Mouse (Mus musculus): ENCODE results near the gene Tenm4.
"Not testable (repeated sequence)": the region's sequence is repeated elsewhere in the genome, so short reads cannot be mapped to it uniquely, and the experiment has no call there.

Tenm4 gene

DNA sequence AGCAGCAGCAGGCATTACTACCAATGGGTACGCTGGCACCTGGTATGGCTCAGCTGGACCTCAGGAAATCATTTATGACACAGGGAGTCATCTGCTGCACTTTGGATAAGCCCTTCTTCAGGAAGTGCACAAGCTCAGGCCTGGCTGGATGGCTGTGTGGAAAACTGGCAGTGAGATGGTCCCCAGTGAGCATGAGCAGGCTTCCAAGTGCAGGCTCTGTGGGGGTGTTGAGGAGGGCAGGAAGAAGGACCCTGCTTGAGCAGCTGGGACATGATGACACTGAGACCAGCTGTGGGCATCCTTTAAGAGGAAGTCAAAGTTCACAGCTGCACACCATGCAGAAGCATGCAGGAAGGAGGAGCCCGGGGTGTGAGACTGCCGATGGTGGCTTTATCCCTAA lies 455.3 kb downstream of the Tenm4 start:
- DNase-seq (ENCODE audit: extremely low spot score, low read depth, low spot score) = no peak

- DNase-seq (ENCODE audit: extremely low spot score, low read depth, low spot score) = not testable (repeated sequence)
Observed at GRCm38 (mm10) chr7:96630551-96630950, 459.5 kb downstream of the Tenm4 start.

- DNase-seq (ENCODE audit: extremely low spot score, low read depth, low spot score) = no peak
Observed at GRCm38 (mm10) chr7:96633008-96633407, 462.0 kb downstream of the Tenm4 start.

- DNase-seq (ENCODE audit: extremely low spot score, low read depth, low spot score) = no peak
Observed at GRCm38 (mm10) chr7:96635830-96636440, 464.9 kb downstream of the Tenm4 start.

DNA sequence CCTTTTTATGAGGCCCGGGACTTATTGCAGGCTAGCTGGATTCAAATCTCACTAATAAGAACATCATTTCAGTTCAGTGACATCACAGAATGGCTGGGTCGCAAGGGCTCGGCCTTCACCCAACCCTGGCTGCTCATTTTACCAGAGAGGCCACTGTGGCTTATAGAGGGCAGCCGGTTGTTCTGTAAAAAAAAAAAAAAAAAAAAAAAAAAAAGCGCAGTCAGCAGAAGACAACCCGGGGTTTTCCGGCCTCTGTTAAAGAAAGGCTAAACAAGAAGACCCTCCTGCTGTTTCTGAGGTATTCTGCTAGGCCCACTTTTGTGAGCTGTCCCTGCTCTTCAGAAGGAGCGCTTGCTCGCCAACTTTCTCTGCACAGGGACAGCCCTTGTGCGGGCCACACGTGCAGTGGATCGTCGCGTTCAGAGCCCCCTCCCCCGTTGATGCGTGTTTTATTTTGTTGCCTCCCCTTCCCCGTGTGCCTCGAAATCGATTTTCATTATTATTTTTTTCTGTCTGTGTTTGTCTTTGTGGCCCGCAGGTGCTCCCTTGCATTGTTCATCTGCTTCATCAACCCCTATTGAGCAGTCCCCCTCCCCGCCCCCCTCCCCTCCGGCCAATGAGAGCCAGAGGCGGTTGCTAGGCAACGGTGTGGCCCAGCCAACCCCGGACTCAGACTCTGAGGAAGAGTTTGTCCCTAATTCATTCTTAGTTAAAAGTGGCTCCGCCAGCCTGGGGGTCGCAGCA lies 472.6 kb downstream of the Tenm4 start:
- no peak for DNase-seq (ENCODE audit: extremely low spot score, low read depth, low spot score)

DNA sequence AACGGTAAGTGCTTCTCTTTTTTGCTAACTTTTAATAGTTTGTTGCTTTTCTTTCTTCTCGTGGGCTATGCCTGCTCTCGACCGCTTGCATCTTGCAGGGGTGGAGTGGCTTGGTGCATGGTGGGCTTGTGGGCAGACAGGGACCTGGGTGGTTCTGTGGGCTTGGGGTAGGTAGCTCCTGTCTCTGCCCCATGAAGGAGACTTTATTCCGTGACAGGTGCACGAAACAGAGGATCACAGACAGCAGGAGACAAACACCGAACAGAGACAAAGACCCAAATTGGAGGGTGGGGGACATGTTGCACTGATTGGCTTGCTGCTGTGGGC lies 473.1 kb downstream of the Tenm4 start:
- DNase-seq (ENCODE audit: extremely low spot score, low read depth, low spot score) = no peak

- no peak for DNase-seq (ENCODE audit: extremely low spot score, low read depth, low spot score)
Observed at GRCm38 (mm10) chr7:96647657-96648056, 476.6 kb downstream of the Tenm4 start.

DNA sequence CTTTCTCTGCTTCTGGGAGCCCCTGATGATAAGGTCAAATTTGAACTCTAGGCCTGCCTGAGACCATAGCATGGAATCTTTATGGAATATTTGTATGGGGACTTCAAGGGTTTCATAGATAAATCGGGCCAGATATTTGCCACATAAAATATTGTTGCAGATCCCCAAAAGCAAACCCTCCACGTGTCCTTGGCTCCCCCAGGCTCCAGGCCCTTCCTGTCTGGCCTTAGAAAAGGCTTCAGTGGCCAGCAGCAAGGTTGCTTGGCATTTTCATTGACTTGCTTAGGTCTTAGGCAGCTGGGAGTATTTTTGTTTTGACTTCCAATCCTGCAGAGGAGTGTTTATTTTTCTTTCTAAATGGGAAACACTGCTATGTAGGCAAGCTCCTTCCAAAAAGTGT lies 477.6 kb downstream of the Tenm4 start:
- DNase-seq (ENCODE audit: extremely low spot score, low read depth, low spot score) = no peak

GRCm38 (mm10) chr7:96649171-96649570 lies 478.1 kb downstream of the Tenm4 start:
- DNase-seq (ENCODE audit: extremely low spot score, low read depth, low spot score) = no peak

GRCm38 (mm10) chr7:96650435-96650834 lies 479.4 kb downstream of the Tenm4 start:
- DNase-seq (ENCODE audit: extremely low spot score, low read depth, low spot score) = no peak

GRCm38 (mm10) chr7:96651055-96651454 lies 480.0 kb downstream of the Tenm4 start:
- no peak for DNase-seq (ENCODE audit: extremely low spot score, low read depth, low spot score)

GRCm38 (mm10) chr7:96651626-96652341 lies 480.7 kb downstream of the Tenm4 start:
- no peak for DNase-seq (ENCODE audit: extremely low spot score, low read depth, low spot score)

GRCm38 (mm10) chr7:96652844-96653243 lies 481.8 kb downstream of the Tenm4 start:
- DNase-seq (ENCODE audit: extremely low spot score, low read depth, low spot score) = no peak

GRCm38 (mm10) chr7:96654206-96654605 lies 483.2 kb downstream of the Tenm4 start:
- no peak for DNase-seq (ENCODE audit: extremely low spot score, low read depth, low spot score)

DNA sequence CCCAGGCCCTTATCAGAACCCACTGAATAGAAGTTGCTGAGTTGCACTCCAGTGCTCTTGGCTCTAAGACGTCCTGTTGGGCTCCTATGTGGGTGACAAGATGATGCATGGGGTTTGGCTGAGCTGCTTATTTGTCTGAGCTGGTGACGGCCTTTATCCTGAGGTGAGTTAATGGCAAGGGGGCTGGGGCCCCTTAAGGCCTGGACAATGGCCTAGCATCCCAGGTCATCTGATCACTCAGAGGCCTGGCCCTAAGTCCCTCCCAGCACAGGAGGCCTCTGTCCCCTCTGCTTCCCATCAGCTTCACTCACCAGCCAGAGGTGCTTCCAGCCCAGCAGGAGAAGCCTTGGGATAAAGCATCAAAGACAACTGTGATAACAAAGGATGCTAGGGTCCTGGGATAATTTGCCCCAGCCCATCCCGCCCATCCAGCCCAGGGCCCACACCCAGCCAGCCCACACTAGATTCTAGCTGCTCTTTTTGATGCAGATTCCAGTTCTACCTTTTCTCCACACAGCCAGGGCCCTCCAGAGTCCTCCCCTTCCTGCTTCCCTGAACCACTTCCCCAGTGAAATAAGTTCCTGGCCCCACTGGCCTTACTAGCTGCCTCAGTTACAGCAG lies 484.2 kb downstream of the Tenm4 start:
- no peak for DNase-seq (ENCODE audit: extremely low spot score, low read depth, low spot score)

DNA sequence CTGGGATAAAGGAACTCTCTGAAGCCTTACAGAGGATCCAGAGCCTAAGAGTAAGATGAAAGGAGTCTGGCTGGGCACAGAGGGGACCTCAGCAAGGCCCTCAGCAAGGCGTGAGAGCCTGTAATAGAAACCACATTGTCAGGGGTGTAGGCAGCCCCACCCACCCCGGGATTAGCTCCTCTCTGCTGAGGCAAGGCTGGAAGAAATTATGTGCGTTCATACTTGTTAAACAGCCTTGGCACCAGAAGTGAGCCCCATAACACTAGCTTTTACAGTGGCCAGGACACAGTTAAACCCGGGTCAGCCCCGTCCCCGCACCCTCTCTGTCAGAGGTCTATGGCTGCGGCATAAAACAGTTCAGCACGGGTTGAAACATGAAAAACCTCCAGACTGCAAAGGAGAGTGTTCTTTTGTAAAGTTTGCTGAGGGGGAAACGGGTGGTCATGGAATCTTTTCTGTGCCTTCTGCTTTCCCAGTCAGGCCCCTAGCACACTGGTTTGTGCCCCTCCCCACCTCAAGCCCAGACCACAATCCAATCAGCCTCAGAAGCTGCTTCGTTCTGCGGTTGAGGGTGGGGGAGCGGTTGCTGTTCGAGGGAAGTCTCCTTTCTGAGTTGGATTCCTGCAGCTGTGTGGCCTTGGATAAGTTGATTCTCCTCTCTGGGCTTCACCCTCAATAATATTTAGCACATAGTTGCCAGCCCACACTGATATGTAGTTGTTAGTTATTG lies 486.2 kb downstream of the Tenm4 start:
- no peak for DNase-seq (ENCODE audit: extremely low spot score, low read depth, low spot score)

DNA sequence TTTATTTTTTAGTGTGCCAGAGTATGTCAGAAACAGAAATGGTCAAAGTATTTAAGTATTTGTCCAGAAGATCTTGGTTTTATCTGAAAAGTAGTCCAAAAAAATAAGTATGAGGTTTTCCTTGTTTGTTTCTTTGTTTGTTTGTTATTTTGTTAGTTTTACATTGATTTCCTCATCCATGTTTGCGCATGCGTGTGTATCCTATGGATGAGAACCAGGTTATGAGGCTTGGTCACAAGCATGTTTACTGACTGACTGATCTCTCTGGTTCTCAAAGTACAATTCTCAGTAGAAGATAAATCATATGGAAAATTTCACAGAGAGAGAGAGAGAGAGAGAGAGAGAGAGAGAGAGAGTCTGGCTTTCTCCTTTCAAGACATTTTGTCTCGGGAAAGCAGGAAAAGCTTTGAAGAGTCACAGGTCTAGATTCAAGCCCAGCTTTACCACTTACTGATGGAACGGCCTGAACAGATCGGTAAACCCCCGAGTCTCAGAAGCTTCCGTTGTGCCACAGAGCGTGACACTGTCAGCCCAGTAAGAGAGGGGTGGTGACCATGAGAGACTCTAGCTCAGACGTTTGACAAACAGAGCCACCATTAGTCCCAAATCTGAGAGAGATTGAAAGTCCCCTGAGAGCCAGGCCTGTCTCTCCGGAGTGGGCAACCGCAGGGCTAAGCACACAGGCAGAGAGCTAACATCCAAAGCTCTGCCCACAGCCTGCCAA lies 487.0 kb downstream of the Tenm4 start:
- no peak for DNase-seq (ENCODE audit: extremely low spot score, low read depth, low spot score)

GRCm38 (mm10) chr7:96660907-96661306 lies 489.9 kb downstream of the Tenm4 start:
- DNase-seq (ENCODE audit: extremely low spot score, low read depth, low spot score) = no peak

DNA sequence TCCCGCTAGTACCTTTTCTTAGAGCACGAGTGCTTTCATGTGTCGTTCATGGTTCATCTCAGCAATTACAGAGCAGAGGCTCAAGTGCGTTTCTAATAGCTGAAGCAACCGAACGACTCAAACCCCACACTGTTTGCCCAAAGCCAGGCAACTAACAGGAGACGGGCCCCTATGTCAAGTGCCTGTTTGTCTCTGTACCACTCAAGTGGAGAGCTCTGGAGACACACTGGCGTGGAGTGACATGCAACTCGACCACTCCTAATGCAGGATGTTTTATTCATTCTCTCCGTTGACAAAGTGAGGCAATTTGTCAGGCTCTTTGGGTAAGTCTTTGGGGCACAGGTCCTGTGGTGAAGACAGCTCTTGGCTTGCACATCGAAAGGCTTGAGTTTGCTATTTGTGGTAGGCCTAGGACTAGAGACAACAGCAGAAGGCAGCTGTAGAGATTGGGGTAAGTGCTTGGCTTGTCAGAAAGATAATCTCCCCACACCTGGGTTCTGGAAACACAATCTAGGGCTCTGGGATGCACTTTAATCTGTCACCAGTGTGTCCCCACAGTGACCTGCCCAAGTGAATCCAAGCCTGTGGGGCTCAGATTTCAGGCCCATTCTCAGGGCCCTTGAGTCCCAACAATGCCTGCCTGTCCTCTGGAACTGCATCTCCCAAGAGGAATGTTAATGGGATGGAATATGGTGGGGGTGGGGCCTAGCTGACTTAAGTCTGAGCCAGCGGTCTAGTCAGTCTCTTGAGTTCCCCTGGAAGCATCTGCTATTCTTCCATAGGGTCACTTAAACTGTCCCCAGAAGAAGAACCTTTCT lies 490.5 kb downstream of the Tenm4 start:
- no peak for DNase-seq (ENCODE audit: extremely low spot score, low read depth, low spot score)

DNA sequence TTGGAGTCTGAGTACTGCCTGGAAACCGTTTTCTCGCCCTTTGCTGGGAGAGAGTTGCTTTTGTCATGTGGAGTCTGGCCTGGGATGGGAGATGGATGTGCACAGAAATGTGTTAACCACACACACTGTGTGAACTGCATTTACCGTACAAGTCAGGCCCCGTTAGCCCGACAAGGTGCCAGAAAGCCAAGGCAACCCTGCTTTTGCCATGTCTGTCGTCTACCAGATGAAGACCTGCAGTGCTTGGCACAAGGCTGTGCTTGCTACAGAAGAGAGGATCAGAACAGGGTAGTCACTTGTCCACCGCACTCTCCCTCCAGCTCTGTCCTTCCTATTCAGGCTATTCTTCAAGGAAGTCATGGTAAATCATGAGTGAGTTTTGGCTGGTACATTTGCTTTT lies 492.3 kb downstream of the Tenm4 start:
- DNase-seq (ENCODE audit: extremely low spot score, low read depth, low spot score) = no peak

Data from hindlimb bud, embryonic 11.5 days (tissue).